Mouse (Mus musculus): Measurements from ENCODE around the gene Prkaca.
"Not testable (repeated sequence)": the region's sequence is repeated elsewhere in the genome, so short reads cannot be mapped to it uniquely, and the experiment has no call there.

Prkaca gene

DNA sequence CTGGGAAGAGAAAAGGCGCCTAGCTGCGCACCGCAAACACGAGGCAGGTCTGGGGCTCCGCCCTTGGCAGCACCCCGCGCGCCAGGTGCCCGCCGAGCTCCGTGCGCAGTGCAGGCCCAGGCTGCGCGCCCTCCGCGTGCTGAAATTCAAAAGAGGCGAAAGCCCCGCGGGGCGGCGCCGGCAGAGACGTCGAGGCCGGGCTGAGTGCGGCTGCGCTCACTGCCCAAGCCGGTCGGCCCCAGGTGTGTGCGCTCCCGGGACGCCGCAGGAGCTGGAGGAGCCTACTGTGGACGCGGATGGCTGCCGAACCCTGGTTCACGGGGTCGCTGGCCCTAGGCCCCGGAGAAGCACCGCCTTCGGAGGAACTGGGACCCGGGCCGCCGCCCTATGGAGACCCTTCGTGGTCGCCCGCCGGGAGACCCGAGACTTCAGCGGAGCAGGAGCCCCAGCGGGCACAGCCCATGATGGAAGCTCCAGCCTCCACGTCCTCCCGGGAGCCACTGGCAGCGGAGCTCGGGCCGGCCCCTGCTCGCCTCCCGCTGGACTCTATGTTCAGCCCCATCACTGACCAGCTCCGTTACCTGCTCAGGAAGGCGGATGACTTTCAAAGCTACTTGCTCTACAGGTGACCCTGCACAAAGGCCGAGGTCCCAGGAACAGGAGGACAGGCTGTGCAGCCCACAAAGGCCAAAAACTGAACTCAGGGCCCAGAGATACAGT lies 28.6 kb downstream of the Prkaca start, which contains the start of gene 1700067K01Rik:
Gene 1700067K01Rik, plus strand, starts transcription at position 222 of the 720 bp plus-strand sequence.
- DNase-seq (ENCODE audit: low read depth, low spot score): no peak

DNA sequence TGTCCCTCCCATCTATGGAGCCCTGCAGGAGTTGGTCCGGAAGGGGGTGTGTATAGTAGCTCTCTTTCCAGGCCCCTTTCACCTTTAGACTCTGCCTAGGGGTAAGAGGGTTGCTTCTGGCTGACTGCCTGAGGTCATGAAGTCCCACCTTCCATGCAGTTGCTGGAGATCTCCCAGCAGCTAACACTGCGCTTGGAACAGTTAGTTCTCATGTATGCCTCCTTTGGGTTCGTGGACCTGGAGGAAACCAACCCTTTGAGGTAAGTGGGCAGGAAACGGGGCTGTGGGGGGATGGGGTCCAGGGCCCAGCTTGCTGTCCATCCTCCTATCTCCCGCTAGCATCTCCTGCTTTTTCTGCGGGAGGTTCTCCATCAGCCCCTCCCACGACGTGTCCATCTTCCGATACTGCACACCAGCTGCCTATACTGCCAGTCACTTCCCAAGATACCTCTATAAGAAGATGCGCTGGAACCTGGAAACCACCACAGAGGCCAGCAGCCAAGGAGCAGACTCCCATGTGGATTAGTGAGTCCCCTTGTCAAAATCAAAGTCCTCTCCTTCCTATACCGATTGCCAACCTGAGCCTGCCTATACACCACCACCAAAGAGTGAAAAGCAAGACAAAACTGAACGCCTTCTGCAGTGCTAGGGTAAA lies 30.3 kb downstream of the Prkaca start:
- no peak for DNase-seq (ENCODE audit: low read depth, low spot score)

DNA sequence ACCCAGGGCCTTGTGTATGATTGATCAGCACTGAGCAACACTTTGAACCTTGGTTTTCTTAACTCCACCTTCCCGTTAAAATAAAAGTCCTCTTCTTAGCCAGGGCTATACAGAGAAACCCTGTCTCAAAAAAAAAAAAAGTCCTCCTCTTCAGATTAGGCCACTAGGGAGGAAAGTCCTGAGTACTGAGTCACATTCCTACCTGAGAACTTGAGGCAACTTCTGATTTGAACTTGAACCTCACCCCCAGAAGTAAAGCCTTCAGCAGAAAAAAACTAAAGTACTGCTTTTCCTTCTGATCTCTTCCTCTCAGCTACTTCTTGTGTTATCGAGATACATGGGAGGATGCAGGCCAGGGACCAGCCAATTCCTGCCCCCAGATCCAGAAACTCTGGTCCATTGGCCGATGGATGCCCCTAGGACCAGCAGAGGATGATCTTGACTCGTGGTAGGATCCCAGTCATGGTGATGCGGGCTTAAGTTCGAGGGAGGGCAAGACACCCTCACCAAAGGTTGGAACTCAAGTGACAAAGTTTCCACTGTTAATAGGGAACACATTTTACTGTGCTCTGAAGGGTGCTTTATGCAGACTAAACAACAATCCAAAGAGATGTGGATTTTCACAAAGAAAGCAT lies 30.9 kb downstream of the Prkaca start:
- no peak for DNase-seq (ENCODE audit: low read depth, low spot score)

DNA sequence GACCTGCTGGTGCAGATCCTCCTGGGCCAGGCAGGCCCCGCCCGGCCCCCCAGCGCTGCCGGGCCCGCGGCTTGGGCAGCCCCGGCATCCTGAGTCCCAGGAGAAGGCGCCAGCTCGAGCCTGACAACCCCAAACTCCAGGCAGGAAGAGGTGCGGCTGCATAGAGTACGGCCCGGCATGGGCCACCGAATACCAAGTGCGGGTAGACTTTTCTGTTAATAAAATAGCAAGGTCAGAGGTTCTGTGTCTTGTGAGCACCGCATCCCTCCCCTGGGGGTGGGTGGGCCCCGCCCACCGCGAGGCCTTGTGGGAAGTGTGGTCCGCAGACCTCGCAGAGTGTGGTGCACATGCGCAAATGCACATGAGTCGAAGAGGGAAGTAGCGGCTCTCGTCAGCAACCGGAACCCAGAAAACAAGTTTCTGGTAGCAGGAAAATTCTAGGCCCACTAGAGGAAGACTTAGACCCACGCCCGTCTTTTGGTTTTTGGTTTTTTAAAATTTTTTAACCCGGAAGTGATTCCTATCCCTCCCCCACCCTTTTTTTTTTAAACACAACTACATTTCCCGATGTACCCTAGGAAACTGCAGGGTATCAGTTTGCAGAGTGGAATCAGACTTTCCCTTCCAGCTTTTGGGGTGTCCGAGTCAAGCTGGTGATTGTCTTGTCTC lies 31.9 kb downstream of the Prkaca start:
- peak; percentile 95 for DNase-seq (ENCODE audit: low read depth, low spot score)

DNA sequence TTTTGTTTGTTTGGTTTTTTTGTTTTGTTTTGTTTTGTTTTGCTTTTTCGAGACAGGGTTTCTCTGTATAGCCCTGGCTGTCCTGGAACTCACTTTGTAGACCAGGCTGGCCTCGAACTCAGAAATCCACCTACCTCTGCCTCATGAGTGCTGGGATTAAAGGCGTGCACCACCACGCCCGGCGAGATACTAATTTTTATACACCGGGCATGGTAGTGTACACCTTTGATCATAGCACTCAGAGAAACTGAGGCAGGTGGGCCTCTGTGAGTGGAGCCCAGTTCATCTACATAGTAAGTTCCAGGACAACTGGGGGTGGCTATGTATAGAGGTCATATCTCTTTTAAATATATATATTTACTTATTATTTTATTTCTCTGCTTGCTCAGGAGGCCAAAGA lies 32.7 kb downstream of the Prkaca start:
- not testable (repeated sequence) for DNase-seq (ENCODE audit: low read depth, low spot score)

DNA sequence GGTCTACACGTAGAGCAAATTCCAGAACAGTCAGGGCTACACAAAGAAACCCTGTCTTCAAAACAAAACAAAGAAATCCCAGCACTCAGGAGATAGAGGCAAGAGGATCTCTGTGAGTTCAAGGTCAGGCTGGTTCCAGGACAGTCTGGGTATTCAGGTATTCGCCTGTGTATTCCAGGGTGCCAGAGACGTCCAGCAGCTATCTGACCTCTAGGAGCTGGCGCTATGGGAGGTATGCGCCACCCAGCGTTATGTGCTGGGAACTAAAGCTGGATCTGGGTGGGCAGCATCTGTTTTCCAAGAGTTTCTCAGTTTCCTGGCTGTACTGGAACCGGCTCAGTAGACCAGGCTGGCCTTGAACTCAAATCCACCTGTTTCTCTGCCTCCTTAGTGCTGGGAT lies 35.6 kb downstream of the Prkaca start:
- peak; percentile 44 for DNase-seq (ENCODE audit: low read depth, low spot score)

DNA sequence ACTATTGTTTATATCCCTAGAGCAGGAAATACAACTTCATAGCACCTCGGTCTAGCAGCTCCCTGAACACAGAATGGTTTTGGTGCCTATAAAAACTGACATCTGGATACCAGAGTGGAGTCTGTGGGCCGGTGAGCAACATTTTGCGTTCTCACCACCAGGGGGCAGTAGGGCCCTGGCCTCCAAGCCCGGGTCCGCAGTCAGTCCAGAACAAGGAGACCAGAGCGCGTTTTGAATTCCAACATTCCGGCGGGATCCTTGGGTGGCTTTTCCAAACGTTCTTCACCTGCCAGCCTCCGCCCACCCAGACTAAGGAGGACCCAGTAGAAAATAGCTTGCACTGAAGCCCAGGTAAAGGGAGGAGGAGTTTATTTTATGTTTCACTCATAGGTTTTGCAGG lies 37.1 kb downstream of the Prkaca start:
- DNase-seq (ENCODE audit: low read depth, low spot score): peak; percentile 92

DNA sequence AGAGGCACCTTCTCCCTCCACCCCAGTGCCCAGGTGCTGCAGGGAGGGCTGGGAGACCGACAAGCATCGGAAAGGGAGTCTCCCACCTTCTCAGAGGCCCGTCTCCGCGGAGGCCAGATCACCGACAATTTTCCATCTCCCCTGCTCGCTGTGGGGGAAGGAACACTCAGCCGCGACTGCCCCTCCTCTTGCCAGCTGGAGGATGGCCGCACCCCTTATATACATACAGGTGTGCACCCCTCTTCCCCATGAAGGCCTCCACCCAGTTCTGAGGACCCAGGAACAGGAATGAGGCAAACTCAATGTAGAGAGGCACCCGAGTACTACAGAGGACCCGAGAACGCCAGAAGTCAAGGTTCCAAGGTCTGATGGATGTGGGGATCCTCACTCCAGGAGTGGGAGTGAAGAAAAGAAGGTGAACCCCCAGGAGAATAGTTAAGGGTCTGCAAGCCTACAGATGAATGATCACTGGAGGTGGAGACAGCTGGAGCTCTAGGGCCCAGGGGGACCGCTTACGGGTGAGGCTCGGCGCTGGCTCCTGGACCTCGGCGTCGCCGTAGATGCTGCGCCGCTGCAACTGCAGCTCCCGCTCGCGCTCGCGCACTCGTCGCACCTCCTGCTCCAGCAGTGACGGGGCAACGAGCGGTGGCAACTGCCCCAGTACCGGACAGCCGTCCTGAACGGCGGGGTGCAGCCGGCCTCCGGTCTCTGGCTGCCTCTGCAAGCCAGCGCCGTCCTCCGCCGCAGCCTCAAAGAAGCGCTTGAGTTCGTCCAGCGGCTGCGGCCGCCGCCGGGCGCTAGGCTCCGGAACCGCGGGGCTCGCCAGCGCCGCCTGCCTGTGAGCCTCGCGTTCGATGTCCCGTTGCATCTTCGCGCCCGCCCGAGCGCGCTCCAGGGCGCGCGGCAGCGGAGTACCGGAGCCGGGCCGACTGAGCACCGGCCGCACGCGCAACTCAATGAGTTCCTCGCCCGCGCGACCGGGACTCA lies 38.1 kb downstream of the Prkaca start:
- DNase-seq (ENCODE audit: low read depth, low spot score): peak; percentile 72

DNA sequence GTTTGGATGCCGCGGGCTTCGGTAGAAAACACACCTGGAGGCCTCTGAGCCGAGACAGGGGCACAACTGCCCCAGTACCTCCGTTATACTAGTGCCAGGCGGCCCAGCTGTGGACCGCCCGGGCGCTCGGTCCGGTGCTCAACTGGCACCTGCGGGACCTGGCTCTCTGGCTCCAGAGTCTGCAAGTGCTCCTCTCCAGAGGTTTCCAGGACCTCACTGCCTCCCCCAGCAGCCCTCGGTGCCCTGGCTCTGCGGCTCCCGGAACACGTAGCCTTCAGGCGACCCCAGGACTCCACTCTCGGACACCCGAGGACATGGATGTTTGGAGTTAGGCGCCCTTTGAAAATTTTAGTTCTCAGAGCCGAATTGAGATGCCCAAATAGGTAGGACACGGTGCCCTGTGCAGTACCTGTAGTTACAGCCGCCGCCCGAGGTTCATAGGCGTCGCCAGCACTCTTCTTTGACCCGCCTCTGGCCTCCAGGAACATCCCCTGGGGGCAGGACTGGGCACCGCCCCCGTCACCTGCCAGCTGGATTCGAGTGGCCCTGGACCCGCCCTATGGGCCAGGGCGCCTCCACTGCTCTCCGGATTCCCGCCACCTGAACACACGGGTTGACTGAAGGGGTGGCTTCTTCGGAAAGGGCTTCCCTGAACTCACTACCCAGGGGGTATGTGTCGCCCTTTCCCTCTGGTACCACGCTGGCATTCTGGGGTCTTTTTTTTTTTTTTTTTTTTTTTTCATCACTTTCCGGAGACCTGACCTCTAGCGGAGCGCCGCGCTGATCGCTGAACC lies 39.1 kb downstream of the Prkaca start, which contains the start of gene 2210011C24Rik:
Gene 2210011C24Rik, minus strand, starts transcription at position 467 of the 794 bp plus-strand sequence.
- DNase-seq (ENCODE audit: low read depth, low spot score): no peak

DNA sequence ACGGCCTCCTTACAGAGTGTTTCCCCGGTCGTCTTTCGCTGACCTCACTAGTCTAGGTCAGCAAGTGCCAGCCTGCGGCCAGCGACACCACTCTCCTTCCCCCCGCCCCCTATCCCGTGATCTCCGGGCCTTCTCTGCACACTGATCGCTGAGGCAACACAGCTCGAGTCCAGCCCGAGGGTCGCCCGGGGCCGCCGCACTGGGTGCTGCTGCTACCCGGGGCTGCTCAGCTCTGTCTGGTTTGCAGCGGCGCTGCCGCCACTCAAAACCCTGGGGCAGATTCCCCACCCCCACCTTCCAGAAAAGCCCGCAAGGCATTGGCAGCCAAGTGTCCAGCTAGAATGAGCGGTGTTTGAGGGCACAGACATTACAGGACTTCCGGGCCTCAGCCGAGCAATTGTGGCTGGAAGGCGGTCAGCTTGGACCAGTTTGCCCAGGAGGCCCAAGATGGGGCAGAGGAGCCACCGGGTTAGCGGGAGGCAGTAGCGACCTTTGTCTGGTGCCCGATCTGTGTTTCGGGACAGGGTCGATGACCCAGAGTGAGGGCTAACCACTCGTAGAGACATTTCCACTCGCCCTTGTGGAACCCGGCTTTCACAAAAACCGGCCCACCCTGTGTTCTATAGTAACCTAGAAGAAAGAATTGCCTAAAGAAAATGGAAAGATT lies 39.8 kb downstream of the Prkaca start:
- no peak for DNase-seq (ENCODE audit: low read depth, low spot score)

DNA sequence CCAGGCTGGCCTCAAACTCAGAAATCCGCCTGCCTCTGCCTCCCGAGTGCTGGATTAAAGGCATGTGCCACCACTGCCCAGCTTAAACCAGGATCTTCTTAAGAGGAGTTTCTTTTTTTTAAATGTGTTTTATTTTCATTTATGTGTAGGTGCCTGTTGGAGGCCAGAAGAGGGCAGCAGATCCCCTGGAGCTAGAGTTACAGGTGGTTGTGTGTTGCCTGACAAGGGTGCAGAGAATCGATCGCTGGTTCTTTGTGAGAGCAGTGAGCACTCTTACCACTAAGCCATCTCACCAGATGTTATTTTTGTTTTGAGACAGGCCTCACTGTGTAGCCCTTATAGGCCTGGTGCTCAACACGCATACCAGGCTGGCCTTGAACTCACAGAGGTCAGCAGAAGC lies 43.0 kb downstream of the Prkaca start:
- no peak for DNase-seq (ENCODE audit: low read depth, low spot score)

DNA sequence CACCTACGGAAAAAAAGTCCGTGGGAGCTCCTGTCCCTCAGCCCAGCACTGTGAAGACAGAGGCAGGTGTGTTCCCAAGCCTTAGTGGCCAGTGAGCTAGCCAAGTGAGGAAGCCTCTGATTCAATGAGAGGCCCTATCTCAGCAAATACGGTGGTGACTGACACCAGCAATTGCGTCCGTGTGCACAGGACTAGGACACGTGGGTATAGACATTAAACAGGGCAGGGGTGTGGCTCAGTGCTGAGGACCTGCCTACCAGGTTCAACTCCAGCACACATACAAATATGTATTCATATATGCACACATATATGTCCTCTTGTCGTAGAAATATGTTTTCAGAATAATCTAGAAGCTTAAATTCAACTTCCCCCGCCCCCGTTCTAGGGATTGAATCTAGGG lies 46.9 kb downstream of the Prkaca start:
- no peak for DNase-seq (ENCODE audit: low read depth, low spot score)

DNA sequence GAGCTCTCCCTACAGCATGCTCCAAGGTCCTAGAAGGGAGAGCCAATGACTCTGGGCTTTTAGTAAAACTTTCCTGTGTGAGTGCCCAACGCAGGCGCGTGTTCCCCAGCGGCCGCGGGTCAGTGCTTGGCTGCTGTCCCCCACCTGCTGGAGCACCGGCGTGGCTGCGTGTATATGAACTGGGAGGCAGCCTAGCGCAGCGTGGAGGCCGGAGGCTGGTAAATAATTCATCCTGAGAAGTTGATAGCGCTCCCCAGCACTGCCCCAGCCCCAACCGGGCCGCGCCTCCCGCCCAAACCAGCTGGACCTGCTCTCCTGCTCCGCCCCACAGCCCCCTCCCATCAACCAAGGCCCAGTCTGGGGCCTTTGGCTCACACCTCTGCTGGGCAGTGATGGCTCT lies 48.3 kb downstream of the Prkaca start, which contains the start of gene Palm3:
Gene Palm3, plus strand, starts transcription at position 376 of the 400 bp plus-strand sequence.
- no peak for DNase-seq (ENCODE audit: low read depth, low spot score)

DNA sequence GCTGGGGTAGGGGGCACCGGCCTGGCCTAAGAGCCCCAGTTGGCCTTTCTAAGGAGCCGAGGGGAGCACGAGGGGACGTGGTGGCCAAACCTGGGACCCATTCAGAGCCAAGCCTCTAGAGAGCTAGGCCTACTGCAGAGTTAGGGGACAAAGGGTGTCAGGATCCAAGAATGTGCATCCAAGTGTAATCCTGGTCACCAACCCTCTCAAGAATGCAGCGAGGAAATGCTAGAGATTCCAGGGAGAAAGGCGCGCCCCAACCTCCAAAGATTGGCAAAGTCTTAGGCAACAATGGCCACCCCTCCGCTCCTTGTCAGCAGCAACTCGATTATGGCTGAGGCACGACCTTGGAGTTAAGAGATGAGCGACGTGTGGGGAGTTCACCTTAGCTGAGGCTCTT lies 48.8 kb downstream of the Prkaca start:
- DNase-seq (ENCODE audit: low read depth, low spot score): no peak

DNA sequence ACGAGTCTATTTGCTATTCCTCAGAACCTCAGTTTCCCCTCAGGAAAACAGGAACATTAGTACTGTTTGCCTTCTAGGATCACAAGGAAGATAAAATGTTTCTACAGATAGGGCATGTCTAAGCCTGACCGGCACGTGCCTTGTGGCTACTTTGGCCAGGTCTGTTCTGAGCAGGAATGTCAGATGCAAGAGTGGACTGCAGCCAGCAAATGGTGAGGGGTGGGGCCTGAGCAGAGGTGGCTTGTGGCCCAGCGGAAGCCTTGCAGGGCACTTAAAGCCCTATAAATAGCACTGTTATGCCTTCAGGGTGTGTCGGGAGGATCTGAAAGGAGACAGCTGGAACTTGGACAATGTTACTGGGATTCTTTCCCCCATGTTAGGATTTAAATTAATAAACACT lies 50.3 kb downstream of the Prkaca start:
- DNase-seq (ENCODE audit: low read depth, low spot score): no peak

DNA sequence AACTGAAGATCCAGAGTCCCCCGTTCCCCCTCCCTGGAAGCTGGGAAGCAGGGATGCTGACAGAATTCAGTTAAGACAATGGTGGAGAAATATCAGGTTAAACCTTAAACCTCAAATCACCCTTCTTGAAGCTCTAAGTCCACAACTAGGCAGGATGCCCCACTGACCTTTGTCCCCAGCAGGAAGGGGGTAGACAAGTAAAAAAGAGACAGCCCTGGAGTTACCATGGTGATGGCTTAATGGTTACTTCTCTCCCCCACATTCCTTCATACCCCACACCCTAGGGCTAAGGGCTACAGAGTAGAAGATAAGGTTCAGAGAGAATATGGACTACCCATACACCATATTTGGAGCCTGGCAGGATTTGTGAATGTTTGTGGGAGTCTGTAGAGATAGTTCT lies 50.8 kb downstream of the Prkaca start:
- no peak for DNase-seq (ENCODE audit: low read depth, low spot score)

DNA sequence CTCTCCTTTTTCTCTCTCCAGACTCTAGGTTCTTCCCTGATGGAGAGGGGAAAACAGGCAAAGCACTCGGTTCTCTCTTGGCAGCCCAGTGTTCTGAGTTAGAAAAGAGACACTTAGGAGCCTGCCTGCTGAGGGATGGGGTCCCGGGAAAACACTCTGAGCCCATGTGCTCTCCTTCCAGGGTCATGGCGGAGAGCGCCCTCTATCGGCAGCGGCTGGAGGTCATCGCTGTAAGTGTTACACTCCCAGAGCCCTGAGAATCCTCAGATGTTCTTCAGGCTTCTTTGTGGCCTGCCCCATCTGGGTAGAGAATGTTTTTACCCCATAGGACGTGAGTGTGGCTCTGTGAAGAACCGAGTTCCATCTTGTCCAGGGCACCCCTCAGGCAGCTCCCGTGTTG lies 51.4 kb downstream of the Prkaca start:
- peak; percentile 76 for DNase-seq (ENCODE audit: low read depth, low spot score)

DNA sequence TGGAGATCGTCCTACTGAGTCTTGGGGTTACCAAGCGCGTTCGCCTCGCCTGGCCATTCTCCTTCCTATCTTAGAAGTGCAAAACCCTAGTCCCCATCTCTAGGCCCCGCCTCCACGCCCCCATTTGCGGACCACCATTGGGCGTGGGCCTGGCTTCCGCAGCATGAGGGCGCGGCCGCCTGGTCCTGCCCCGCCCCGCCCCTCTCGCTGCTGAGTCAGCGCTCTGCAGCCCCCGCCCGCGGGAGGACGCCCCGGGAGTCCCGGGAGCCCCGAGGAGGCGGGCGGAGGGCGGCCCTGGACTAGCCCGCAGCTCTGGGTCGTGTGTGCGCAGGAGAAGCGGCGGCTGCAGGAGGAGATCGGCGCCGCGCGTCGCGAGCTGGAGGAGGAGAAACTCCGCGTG lies 53.1 kb downstream of the Prkaca start:
- DNase-seq (ENCODE audit: low read depth, low spot score): peak; percentile 72

DNA sequence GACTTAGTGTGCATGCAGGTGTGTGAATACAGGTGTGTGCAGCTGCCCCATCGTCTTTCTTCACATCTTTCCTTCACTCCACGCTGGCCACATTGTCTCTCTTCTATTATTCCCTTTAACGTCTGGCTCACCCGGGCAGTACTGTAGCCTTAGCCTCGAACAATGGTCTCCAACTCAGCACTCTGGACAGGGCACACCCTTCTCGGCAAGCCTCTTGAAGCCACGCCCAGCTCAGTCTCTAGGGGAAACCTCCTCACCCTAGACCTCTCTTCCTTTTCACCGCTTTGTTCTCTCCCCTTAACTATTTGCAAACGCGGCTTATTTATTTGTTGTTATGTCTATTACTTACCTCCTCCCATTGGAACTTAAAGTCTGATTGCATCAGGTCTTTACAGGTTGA lies 54.7 kb downstream of the Prkaca start:
- DNase-seq (ENCODE audit: low read depth, low spot score): no peak

DNA sequence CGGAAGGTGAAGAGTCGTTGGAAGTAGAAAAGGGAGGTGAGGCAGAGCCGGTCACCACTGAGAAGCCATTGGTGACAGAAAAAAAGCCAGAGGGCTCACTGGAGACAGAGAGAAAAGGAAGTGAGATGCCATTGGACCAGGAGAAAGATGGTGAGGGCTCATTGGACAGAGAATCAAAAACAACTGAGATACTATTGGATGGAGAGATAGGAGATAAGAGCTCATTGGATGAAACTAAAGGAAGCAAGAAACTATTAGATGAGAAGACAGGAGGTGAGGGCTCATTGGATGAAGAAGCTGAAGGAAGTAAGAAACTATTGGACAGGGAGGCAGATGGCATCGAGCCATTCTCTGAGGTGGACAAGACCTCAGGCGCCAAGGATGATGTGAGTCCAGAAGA lies 56.5 kb downstream of the Prkaca start:
- DNase-seq (ENCODE audit: low read depth, low spot score): no peak
